Mouse (Mus musculus) adrenal gland, postnatal 4 days (tissue): ENCODE data around the gene Mrps14. TPM values are rescaled to one million over a fixed set of nuclear protein-coding genes. Genes with fewer than 3 reads are reported as not detected.
A peak's percentile ranks its signal among the peaks of the same experiment; 100 is the strongest.

Experiments
- DNase-seq, 2 experiments: peaks; one replicate each; pipeline ENCODE4 v3.0.0; 2021 to 2022; ENCODE audit warnings: low spot score in 2 of 2, mixed read lengths in 2 of 2
- long read RNA-seq, 2 experiments: library from polyadenylated mRNA; stranded (forward); transcript quantifications; one replicate each; pipeline ENCODE4 v2.0.0; 2021
- total RNA-seq, 2 experiments: library from RNA; stranded (reverse); gene quantifications; 2 replicates each; pipeline ENCODE4 v1.2.3; 2021

Mrps14 gene
- total RNA-seq: 10 to 100 TPM; 85.5 to 87.2 TPM
- long read RNA-seq, experiment 1, transcript Mrps14-203 (3 exons, 2,999 nt): major isoform, 155 of 169 reads
- long read RNA-seq, experiment 1, partial matches to known transcripts: 3 of 169 reads
- long read RNA-seq, experiment 1, other reads (novel, unspliced or antisense): 11 of 169 reads
- long read RNA-seq, experiment 2, transcript Mrps14-203 (3 exons, 2,999 nt): major isoform, 136 of 145 reads
- long read RNA-seq, experiment 2, partial matches to known transcripts: 1 of 145 reads
- long read RNA-seq, experiment 2, other reads (novel, unspliced or antisense): 8 of 145 reads

- peak; percentile 89 to 95 for DNase-seq
These were observed at the start of gene Mrps14 for GRCm38 (mm10) chr1:160194529-160195336. Gene Mrps14 (plus strand): TSS chr1:160195215.

GRCm38 (mm10) chr1:160145606-160146005 lies 49.4 kb upstream of the Mrps14 start:
- DNase-seq: no peak

- no peak for DNase-seq
These were observed 47.7 kb upstream of the Mrps14 start for GRCm38 (mm10) chr1:160147274-160147673.

GRCm38 (mm10) chr1:160149291-160149906 lies 45.6 kb upstream of the Mrps14 start:
- no peak for DNase-seq

- no peak for DNase-seq
These were observed 44.3 kb upstream of the Mrps14 start for GRCm38 (mm10) chr1:160150726-160151125.

- DNase-seq: no peak
These were observed 41.5 kb upstream of the Mrps14 start, which contains the start of gene Tnn for GRCm38 (mm10) chr1:160153480-160153879. Gene Tnn (minus strand): TSS chr1:160153580.

- DNase-seq: no peak
These were observed 36.8 kb upstream of the Mrps14 start for GRCm38 (mm10) chr1:160158190-160158589.

GRCm38 (mm10) chr1:160166600-160166999 lies 28.4 kb upstream of the Mrps14 start:
- no peak for DNase-seq

GRCm38 (mm10) chr1:160176903-160177302 lies 18.1 kb upstream of the Mrps14 start:
- no peak for DNase-seq

- DNase-seq: no peak
These were observed 13.8 kb upstream of the Mrps14 start for GRCm38 (mm10) chr1:160181216-160181615.

- DNase-seq: no peak
These were observed 10.5 kb upstream of the Mrps14 start for GRCm38 (mm10) chr1:160184506-160184905.

- DNase-seq: no peak
These were observed 285 bp downstream of the Mrps14 start for GRCm38 (mm10) chr1:160195337-160195663.

- no peak for DNase-seq
These were observed 10.5 kb downstream of the Mrps14 start for GRCm38 (mm10) chr1:160205486-160205885.

- DNase-seq: no peak
These were observed 14.8 kb downstream of the Mrps14 start for GRCm38 (mm10) chr1:160209844-160210243.

- no peak for DNase-seq
These were observed 15.6 kb downstream of the Mrps14 start for GRCm38 (mm10) chr1:160210566-160210965.

GRCm38 (mm10) chr1:160211597-160212122 lies 16.6 kb downstream of the Mrps14 start:
- DNase-seq: no peak

GRCm38 (mm10) chr1:160212123-160212691 lies 17.2 kb downstream of the Mrps14 start:
- DNase-seq: peak in 1 of 2 experiments; percentile 22

- DNase-seq: peak; percentile 100
These were observed 18.0 kb downstream of the Mrps14 start, which contains the start of gene Cacybp for GRCm38 (mm10) chr1:160212703-160213669. Gene Cacybp (minus strand): TSS chr1:160212875.

GRCm38 (mm10) chr1:160214171-160214570 lies 19.2 kb downstream of the Mrps14 start:
- no peak for DNase-seq

- DNase-seq: no peak
These were observed 22.9 kb downstream of the Mrps14 start for GRCm38 (mm10) chr1:160217898-160218297.
